Mouse (Mus musculus) forebrain, embryonic 13.5 days (tissue): ENCODE measurements around the gene Vwa3a. TPM values are rescaled to one million over a fixed set of nuclear protein-coding genes. Genes with fewer than 3 reads are reported as not detected.
A peak's percentile ranks its signal among the peaks of the same experiment; 100 is the strongest.

Experiments used
- ATAC-seq: fragments of 200-750 bp; cut with Nextera tagmentation; 2 replicates; pipeline ENCODE4 v1.8.0; 2017
- H3K27ac ChIP-seq: fragments of 300-500 bp; sonication (generic); 2 replicates; pipeline ENCODE4 v1.5.1; 2015; ENCODE audit warnings: inconsistent platforms, mild to moderate bottlenecking, moderate library complexity
- H3K27me3 ChIP-seq: fragments of 300-500 bp; sonication (generic); 2 replicates; pipeline ENCODE4 v1.6.1; 2015; ENCODE audit warnings: mild to moderate bottlenecking, inconsistent platforms
- H3K36me3 ChIP-seq: fragments of 300-500 bp; sonication (generic); 2 replicates; pipeline ENCODE4 v1.6.1; 2015; ENCODE audit warnings: mild to moderate bottlenecking, inconsistent platforms; ENCODE audit not compliant: poor library complexity, severe bottlenecking
- H3K4me1 ChIP-seq: fragments of 300-500 bp; sonication (generic); 2 replicates; pipeline ENCODE4 v1.6.1; 2015; ENCODE audit warnings: inconsistent platforms
- H3K4me2 ChIP-seq: fragments of 300-500 bp; sonication (generic); 2 replicates; pipeline ENCODE4 v1.6.1; 2015; ENCODE audit warnings: inconsistent platforms, mild to moderate bottlenecking, moderate library complexity
- H3K4me3 ChIP-seq: fragments of 300-500 bp; sonication (generic); 2 replicates; pipeline ENCODE4 v1.5.1; 2015; ENCODE audit warnings: mild to moderate bottlenecking, inconsistent platforms
- H3K9ac ChIP-seq: fragments of 300-500 bp; sonication (generic); 2 replicates; pipeline ENCODE4 v1.6.1; 2015; ENCODE audit warnings: mild to moderate bottlenecking, inconsistent platforms
- H3K9me3 ChIP-seq: fragments of 300-500 bp; sonication (generic); replicated peaks from 2 replicates; pipeline ENCODE4 v1.6.1; 2016; ENCODE audit warnings: inconsistent platforms
- WGBS: fragments of 180-500 bp; shearing (Covaris S2); methylation state at CpG from one replicate; pipeline ENCODE4 v1.1.7; 2015; 5-methylcytosine and 5-hydroxymethylcytosine counted together
- polyA plus RNA-seq: library from polyadenylated mRNA; unstranded; fragments of >200 nt; fragmentation: Nextera tagmentation; extraction: Ambion mirVana; gene quantifications from 2 replicates; pipeline ENCODE4 v1.2.1, GENCODE M21; 2015

Vwa3a gene
- polyA plus RNA-seq, 1 experiment from 2014 or later = 0.84 TPM

GRCm38 (mm10) chr7:120721051-120721450 lies 18.1 kb upstream of the Vwa3a start:
- H3K4me2 ChIP-seq = no peak overlapping the region
- peaks cover 21% of the 10 kb centered on the region for H3K4me1 ChIP-seq
- no peak overlapping the region for H3K27ac ChIP-seq
- H3K9ac ChIP-seq = no peak overlapping the region
- no peak overlapping the region for H3K4me3 ChIP-seq
- no peaks in the 10 kb centered on the region for H3K9me3 ChIP-seq
- WGBS = 87% methylated on average over 5 of the region's 5 CpGs
- no peak for ATAC-seq
- no peaks in the 10 kb centered on the region for H3K27me3 ChIP-seq
- H3K36me3 ChIP-seq = no peaks in the 10 kb centered on the region

- Histone ChIP-seq H3K9ac (no peak overlapping the region), H3K27ac (no peak overlapping the region), H3K4me3 (no peak overlapping the region), H3K9me3 (no peaks in the 10 kb centered on the region), H3K27me3 (no peaks in the 10 kb centered on the region), H3K4me1 (peaks cover 21% of the 10 kb centered on the region), H3K36me3 (peaks cover 4% of the 10 kb centered on the region; the same call in 1 of the 2 replicates), H3K4me2 (no peak overlapping the region)
- WGBS = 89% methylated on average over 8 of the region's 8 CpGs
- ATAC-seq = no peak
Measured at GRCm38 (mm10) chr7:120721456-120721855, 17.7 kb upstream of the Vwa3a start.

- H3K27ac ChIP-seq = no peak overlapping the region
- no peak overlapping the region for H3K4me3 ChIP-seq
- H3K4me2 ChIP-seq = no peak overlapping the region
- H3K9ac ChIP-seq = no peak overlapping the region
- ATAC-seq = no peak
- WGBS = 93% methylated on average over 4 of the region's 4 CpGs
- H3K36me3 ChIP-seq = peaks cover 4% of the 10 kb centered on the region; the same call in 1 of the 2 replicates
- H3K4me1 ChIP-seq = peaks cover 21% of the 10 kb centered on the region
- no peaks in the 10 kb centered on the region for H3K27me3 ChIP-seq
- no peaks in the 10 kb centered on the region for H3K9me3 ChIP-seq
Measured at GRCm38 (mm10) chr7:120722063-120722462, 17.1 kb upstream of the Vwa3a start.

DNA sequence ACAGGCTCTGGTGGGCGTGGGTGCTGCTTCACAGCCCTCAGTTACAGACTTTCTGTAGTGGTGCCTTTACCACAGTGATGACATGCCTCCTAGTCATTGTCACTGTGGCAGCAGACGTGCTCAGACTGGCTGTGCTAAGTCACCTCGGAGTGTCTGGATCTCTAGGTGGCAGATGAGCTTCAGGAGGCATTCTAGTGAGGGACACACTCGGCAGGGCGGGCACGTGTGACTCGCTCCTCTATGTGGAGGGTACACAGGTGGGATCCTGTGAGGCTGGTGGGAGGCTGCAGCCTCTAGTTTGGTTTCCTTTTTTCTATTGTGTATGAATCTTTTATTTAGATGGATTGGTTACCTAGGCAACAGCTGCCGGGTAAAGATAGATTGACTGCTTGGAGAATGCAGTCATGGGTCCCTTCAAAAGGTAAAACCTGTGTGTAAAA lies 16.3 kb upstream of the Vwa3a start:
- H3K4me1 ChIP-seq = peaks cover 19% of the 10 kb centered on the region
- H3K9ac ChIP-seq = no peak overlapping the region
- H3K4me3 ChIP-seq = no peak overlapping the region
- peaks cover 5% of the 10 kb centered on the region for H3K36me3 ChIP-seq
- no peaks in the 10 kb centered on the region for H3K9me3 ChIP-seq
- H3K27me3 ChIP-seq = no peaks in the 10 kb centered on the region
- ATAC-seq = peak; percentile 65; the same call in 1 of the 2 replicates
- no peak overlapping the region for H3K27ac ChIP-seq
- H3K4me2 ChIP-seq = 0 out of 2 replicates have a peak overlapping the region, but pooled peaks have one; percentile 17
- 27% methylated on average over 8 of the region's 8 CpGs for WGBS

GRCm38 (mm10) chr7:120727581-120727980 lies 11.5 kb upstream of the Vwa3a start:
- WGBS = 86% methylated on average over 3 of the region's 3 CpGs

DNA sequence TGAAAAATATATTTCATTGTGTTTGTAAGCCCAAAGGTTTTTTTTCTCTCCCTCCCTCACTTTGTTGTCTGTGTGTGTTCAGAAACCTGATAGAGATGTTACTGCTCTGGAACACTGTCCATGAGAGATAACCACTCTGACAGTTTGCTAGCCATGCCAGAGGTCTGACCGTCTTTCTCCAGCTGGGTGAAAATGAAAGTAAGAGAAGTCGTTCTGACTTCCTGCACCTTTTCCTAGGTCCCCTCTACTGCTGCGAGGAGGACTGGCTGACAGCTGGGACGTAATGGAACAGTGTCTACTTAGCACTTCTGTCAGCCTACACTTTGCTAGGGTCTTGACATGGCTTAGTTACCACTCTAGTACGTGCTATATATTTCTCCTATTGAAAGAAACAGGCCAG lies 9.5 kb upstream of the Vwa3a start:
- no peaks in the 10 kb centered on the region for H3K27me3 ChIP-seq
- peaks cover 24% of the 10 kb centered on the region for H3K36me3 ChIP-seq
- no peaks in the 10 kb centered on the region for H3K4me1 ChIP-seq
- H3K4me2 ChIP-seq = no peak overlapping the region
- no peak for ATAC-seq
- H3K4me3 ChIP-seq = no peak overlapping the region
- H3K9ac ChIP-seq = no peak overlapping the region
- WGBS = 90% methylated on average over 5 of the region's 5 CpGs
- no peak overlapping the region for H3K27ac ChIP-seq
- H3K9me3 ChIP-seq = no peaks in the 10 kb centered on the region

More at GRCm38 (mm10) chr7:120727581-120727980, 11.5 kb upstream of the Vwa3a start:
- Histone ChIP-seq H3K9me3 (no peaks in the 10 kb centered on the region), H3K4me1 (peaks cover 15% of the 10 kb centered on the region), H3K9ac (no peak overlapping the region), H3K4me3 (no peak overlapping the region), H3K4me2 (no peak overlapping the region), H3K27me3 (no peaks in the 10 kb centered on the region), H3K36me3 (peaks cover 20% of the 10 kb centered on the region), H3K27ac (no peak overlapping the region)
- no peak for ATAC-seq

DNA sequence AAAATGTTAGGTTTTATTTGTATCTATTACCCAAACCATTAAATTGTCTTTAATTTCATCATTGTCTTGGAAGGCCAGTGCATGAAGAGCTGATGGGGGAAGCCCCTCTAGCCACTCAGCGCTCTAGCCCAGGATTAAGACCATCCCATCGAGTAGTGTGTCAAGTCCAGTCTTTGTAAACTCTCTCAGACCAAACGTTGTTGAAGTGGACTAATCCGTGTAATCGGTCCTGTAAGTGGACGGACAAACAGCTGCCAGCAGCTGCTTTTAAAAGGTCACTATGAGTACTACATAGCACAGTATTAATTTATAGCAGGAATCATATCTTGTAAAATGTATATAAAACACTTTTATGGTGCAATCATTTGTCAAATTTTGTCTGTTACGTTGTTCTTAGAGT lies 6.2 kb upstream of the Vwa3a start:
- WGBS = 89% methylated on average over 7 of the region's 7 CpGs
- Histone ChIP-seq H3K27ac (no peak overlapping the region), H3K4me2 (no peak overlapping the region), H3K27me3 (no peaks in the 10 kb centered on the region), H3K4me3 (no peak overlapping the region), H3K36me3 (peaks cover 23% of the 10 kb centered on the region), H3K9ac (no peak overlapping the region), H3K4me1 (no peaks in the 10 kb centered on the region), H3K9me3 (no peaks in the 10 kb centered on the region)
- ATAC-seq = no peak

DNA sequence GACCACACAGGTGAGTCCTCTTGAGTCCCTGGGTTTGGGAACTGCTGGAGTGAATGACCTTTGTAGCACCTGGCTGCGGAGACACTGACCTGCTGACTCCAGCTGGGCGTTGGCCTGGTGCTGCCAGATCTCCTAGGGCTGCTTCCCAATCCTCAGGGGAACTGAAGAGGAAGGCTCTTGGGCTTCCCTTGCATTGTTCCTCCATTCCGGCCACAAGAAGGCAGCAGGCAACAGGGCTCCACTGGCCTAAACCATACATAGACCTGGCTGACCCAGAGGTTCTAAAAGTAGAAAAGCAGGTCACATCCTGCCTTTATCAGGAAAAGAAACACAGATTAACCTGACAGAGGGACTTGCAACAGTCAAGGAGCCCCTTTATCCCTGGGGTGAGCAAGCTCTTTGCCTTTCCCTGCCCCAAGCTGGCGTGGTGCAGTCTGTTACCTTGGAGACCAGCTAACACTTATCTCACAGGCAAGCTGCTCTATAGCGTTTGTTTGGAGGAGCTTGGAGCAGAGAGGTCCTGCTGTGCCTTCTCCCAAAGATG lies 512 bp downstream of the Vwa3a start:
- Histone ChIP-seq H3K36me3 (peaks cover 5% of the 10 kb centered on the region; the same call in 1 of the 2 replicates), H3K4me2 (peak overlapping the region; percentile 2; the same call in 1 of the 2 replicates), H3K9ac (no peak overlapping the region), H3K4me3 (no peak overlapping the region), H3K27me3 (no peaks in the 10 kb centered on the region), H3K27ac (peak overlapping the region; percentile 25; the same call in 1 of the 2 replicates), H3K4me1 (peaks cover 29% of the 10 kb centered on the region), H3K9me3 (no peaks in the 10 kb centered on the region)
- peak; percentile 85 for ATAC-seq
- 8% methylated on average over 5 of the region's 5 CpGs for WGBS

DNA sequence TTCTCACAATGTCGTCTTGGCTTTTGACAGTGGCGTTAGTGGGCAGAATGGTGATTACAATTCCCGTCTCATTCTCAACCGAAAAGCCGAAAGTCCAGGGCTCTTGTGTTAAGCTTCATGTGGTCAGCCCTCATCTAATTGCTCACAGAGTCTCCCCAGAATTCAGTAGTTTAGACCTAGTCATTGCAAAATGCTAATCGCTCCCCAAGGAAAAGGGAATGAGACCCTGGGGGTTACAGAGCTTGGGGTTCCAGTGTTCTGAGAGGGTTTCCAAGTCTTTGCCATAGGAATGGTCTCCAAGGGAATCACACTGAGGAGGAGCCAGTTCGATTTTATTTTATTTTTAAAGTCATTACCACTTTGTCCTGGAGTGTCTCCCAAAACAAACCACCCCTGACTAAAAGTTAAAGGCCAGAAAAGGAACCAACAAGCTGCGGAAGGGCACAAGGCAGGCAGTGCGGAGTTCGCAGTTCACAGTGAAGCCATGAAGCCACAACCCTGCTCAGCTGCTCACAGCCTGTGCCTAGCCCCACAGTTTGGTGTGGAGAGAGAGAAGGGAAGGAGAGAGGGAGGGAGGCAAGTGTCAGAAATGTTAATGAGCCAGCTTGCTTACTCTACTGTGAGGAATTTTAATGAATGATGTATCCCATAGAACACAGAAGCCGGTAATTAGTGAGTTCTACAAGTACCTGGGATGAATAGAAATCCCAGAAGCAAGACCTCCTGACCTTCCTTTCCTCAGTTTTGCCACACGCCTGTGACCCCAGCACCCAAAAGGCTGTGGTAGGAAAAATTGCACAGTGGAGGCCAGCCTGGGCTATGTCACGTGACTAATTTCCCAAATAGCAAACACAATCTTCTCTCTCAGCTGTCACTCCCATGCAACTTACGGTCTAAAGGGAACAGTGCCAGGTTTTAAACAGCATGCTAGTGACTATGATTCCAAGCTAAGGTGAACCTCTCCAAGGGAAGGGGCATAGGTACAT lies 4.5 kb downstream of the Vwa3a start:
- WGBS = 52% methylated on average over 14 of the region's 14 CpGs
- H3K4me3 ChIP-seq = no peak overlapping the region
- no peak overlapping the region for H3K9ac ChIP-seq
- peak; percentile 67; the same call in 1 of the 2 replicates for ATAC-seq
- H3K4me1 ChIP-seq = peaks cover 29% of the 10 kb centered on the region
- no peak overlapping the region for H3K27ac ChIP-seq
- no peaks in the 10 kb centered on the region for H3K36me3 ChIP-seq
- no peak overlapping the region for H3K4me2 ChIP-seq
- no peaks in the 10 kb centered on the region for H3K9me3 ChIP-seq
- no peaks in the 10 kb centered on the region for H3K27me3 ChIP-seq

DNA sequence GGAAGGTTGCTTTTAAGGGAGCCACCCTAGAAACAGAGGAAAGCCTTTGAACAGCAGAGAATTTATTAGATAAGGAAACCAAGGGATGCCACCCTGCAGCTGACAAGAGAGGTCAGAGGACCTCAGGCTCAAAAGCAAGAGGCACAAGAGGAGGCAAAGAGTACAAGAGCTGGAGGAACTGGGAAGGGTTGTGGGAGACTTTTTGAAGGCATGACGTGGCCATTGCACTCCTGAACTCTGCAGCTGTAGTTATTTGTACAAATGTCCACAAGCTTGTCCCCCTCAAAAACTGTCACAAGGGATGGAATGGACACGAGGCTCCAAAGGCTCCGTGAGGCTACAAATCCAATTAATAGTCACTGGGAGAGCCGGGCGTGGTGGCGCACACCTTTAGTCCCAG lies 5.5 kb downstream of the Vwa3a start:
- WGBS = 92% methylated on average over 6 of the region's 6 CpGs
- Histone ChIP-seq H3K27ac (no peak overlapping the region), H3K4me1 (peaks cover 25% of the 10 kb centered on the region), H3K27me3 (no peaks in the 10 kb centered on the region), H3K4me2 (no peak overlapping the region), H3K4me3 (no peak overlapping the region), H3K9ac (no peak overlapping the region), H3K9me3 (no peaks in the 10 kb centered on the region), H3K36me3 (no peaks in the 10 kb centered on the region)
- no peak for ATAC-seq

DNA sequence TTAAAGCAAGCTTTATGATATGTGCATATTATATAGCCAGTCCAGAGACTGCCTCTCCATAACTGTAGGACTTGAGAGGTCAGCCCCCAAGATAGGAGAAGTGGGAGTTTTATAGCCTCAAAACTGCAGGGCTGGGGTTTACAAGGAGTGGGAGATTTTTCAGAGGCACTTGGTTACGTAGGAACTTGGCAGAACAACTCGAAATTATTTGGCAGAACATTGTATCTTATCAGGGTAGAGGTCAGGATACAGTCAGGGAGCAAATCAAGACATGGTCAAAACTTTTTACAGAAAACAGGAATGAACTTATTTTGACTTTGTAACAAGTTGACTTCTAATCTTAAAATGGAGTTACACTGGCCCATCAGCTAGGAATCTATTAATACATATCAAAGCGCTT lies 6.9 kb downstream of the Vwa3a start:
- Histone ChIP-seq H3K27ac (no peak overlapping the region), H3K4me2 (no peak overlapping the region), H3K36me3 (no peaks in the 10 kb centered on the region), H3K9me3 (no peaks in the 10 kb centered on the region), H3K4me3 (no peak overlapping the region), H3K9ac (no peak overlapping the region), H3K4me1 (peaks cover 17% of the 10 kb centered on the region), H3K27me3 (no peaks in the 10 kb centered on the region)
- WGBS = 81% methylated on average over 3 of the region's 3 CpGs
- ATAC-seq = no peak

DNA sequence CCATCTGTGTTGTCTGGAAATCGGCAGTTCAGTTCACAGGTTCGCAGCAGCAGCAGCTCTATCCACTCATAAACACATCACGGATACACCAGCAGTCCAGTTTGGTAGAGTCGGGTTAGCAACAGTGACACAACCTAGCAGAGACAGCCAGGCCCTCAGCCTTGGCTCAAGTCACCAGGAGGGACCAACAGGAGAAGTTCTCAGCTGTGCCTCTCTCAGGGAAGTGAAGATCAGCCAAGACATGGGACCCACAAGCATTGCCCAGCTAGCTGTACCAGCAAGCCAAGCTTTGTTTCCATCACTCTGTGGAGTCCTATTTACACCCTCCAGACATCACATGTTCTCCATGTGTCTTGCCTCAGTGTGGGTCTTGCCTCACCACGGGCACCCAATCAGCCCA lies 7.7 kb downstream of the Vwa3a start:
- H3K9me3 ChIP-seq = no peaks in the 10 kb centered on the region
- H3K27me3 ChIP-seq = no peaks in the 10 kb centered on the region
- ATAC-seq = no peak
- no peaks in the 10 kb centered on the region for H3K36me3 ChIP-seq
- no peak overlapping the region for H3K4me3 ChIP-seq
- no peak overlapping the region for H3K9ac ChIP-seq
- no peak overlapping the region for H3K4me2 ChIP-seq
- H3K27ac ChIP-seq = no peak overlapping the region
- peaks cover 17% of the 10 kb centered on the region for H3K4me1 ChIP-seq
- 93% methylated on average over 5 of the region's 5 CpGs for WGBS
